26 mouse cellular contexts compared by ENCODE assay signal in the genomic region with DNA sequence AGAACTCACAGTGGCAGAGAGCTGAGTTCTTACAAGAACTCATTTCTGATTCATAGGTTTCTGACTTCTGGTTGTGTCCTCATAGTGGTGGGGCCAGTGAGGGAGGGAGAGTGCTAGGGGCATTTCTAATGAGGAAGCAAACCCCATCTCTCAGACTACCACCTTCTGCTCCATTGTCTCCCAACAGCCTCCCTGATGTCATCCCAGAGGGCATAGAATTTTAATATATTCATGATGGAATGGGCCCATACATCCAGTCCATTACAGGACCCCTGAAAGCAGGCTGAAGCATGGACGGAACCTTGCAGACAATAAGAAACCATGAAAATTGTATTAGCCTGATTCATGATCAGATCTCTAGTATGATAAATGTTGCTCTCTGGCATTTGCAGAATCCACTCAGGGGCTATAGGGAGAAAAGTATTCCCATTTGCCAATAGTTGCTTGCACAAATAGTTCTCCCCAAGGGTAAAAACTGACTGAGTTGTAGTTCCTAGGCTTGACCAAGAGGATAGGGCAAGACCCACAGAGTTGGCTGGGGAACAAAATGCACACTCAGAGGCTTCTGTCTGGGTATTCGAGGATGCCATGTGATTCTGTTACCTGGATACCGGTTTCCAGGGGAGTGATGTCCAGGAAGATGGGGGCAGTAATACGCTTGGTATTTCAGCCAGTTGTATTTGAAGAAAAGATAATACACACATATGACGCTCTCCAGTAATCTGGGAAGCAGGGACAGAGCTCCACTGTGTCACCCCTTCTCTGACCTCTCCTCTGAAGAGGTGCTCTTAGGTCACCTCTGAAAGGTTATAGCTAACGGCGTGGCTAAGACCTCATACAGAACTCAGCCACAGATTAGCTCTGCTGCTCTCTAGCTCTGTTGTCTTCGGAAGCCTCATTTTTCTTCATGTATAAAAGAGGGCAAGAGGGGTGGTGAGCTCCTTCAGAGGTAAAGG.
DNase-seq lines count a peak whose midpoint lies in the region; ATAC-seq and TF ChIP-seq lines count a peak whose summit lies in the region.
"Had no signal": no experiment of that assay in that cellular context is flagged by ENCODE, and none has a peak within 500 bp of the region (broad histone marks: within the 10 kb centered on the region; RNA-seq: fewer than 3 reads in every experiment).

No protein-coding gene starts in this region.

- peaks cover 20% of the 10 kb centered on the region for H3K4me1 ChIP-seq in forebrain, embryonic 12.5 days
- no peaks in the 10 kb centered on the region for H3K4me1 ChIP-seq in forebrain, postnatal 0 days (ENCODE audit: insufficient read depth)
- no peaks in the 10 kb centered on the region for H3K4me1 ChIP-seq in neural tube, embryonic 15.5 days
- peaks cover 22% of the 10 kb centered on the region for H3K4me1 ChIP-seq in midbrain, embryonic 12.5 days
- H3K4me1 ChIP-seq in kidney, adult 2 months (ENCODE audit: control insufficient read depth, insufficient read depth, low read length): no peaks in the 10 kb centered on the region
- H3K4me1 ChIP-seq: embryonic facial prominence, embryonic 15.5 days; kidney, embryonic 15.5 days had no signal

- no peaks in the 10 kb centered on the region for H3K27me3 ChIP-seq in forebrain, embryonic 12.5 days
- no peaks in the 10 kb centered on the region for H3K27me3 ChIP-seq in forebrain, postnatal 0 days (ENCODE audit: insufficient read depth, low read length)
- H3K27me3 ChIP-seq in neural tube, embryonic 15.5 days (replicated peaks): no peaks in the 10 kb centered on the region
- H3K27me3 ChIP-seq in midbrain, embryonic 12.5 days: no peaks in the 10 kb centered on the region
- no peaks in the 10 kb centered on the region for H3K27me3 ChIP-seq in kidney, adult 2 months (replicated peaks; ENCODE audit: control insufficient read depth, insufficient read depth, low read length)
- H3K27me3 ChIP-seq: embryonic facial prominence, embryonic 15.5 days; kidney, embryonic 15.5 days had no signal

- no peak overlapping the region for H3K27ac ChIP-seq in forebrain, embryonic 12.5 days
- no peak overlapping the region for H3K27ac ChIP-seq in forebrain, postnatal 0 days (ENCODE audit: low read depth, low read length)
- no peak overlapping the region for H3K27ac ChIP-seq in neural tube, embryonic 15.5 days (replicated peaks)
- no peak overlapping the region for H3K27ac ChIP-seq in midbrain, embryonic 12.5 days (replicated peaks)
- H3K27ac ChIP-seq in kidney, adult 2 months (ENCODE audit: insufficient read depth, low read depth, low read length): no peak overlapping the region
- H3K27ac ChIP-seq: embryonic facial prominence, embryonic 10.5 days; embryonic facial prominence, embryonic 15.5 days; kidney, embryonic 15.5 days; liver, embryonic 14.5 days; stomach, postnatal 0 days had no signal

- no peak for DNase-seq in forebrain, postnatal 0 days
- DNase-seq in neural tube, embryonic 10.5 days (ENCODE audit: extremely low spot score, low spot score): peak; percentile 11
- no peak for DNase-seq in c-Kit-positive CD71-positive TER-119-positive erythroid progenitor cells, embryonic 14.5 days (ENCODE audit: low spot score)
- no peak for DNase-seq in spleen, postnatal 10 days (ENCODE audit: low spot score in 2 of 2)
- DNase-seq in kidney, adult 2 months: no peak
- DNase-seq: adrenal gland, postnatal 14 days; cerebellum, adult 2 months; cerebellum, postnatal 14 days; gastrocnemius, postnatal 10 days; heart, postnatal 14 days; kidney, postnatal 25 days; liver; lung, adult 2 months; lung, postnatal 10 days; spleen, adult 18-20 months; thymus, adult 18-20 months; thymus, postnatal 25 days had no signal

- H3K36me3 ChIP-seq in forebrain, embryonic 12.5 days (replicated peaks): no peaks in the 10 kb centered on the region
- no peaks in the 10 kb centered on the region for H3K36me3 ChIP-seq in forebrain, postnatal 0 days (ENCODE audit: insufficient read depth)
- no peaks in the 10 kb centered on the region for H3K36me3 ChIP-seq in neural tube, embryonic 15.5 days
- no peaks in the 10 kb centered on the region for H3K36me3 ChIP-seq in midbrain, embryonic 12.5 days
- H3K36me3 ChIP-seq in kidney, adult 2 months (ENCODE audit: control insufficient read depth, insufficient read depth, low read length): no peaks in the 10 kb centered on the region
- H3K36me3 ChIP-seq: embryonic facial prominence, embryonic 10.5 days; embryonic facial prominence, embryonic 15.5 days; kidney, embryonic 15.5 days had no signal

- TF ChIP-seq POLR2A in kidney, adult 2 months (IDR thresholded peaks at IDR 0.05; ENCODE audit: low read depth, low read length): no peak

- H3K4me3 ChIP-seq in forebrain, embryonic 12.5 days (replicated peaks): no peak overlapping the region
- H3K4me3 ChIP-seq in forebrain, postnatal 0 days (ENCODE audit: low read depth, low read length): no peak overlapping the region
- H3K4me3 ChIP-seq in neural tube, embryonic 15.5 days (replicated peaks): no peak overlapping the region
- H3K4me3 ChIP-seq in midbrain, embryonic 12.5 days: no peak overlapping the region
- H3K4me3 ChIP-seq in kidney, adult 2 months (ENCODE audit: insufficient read depth, low read depth, low read length): no peak overlapping the region
- H3K4me3 ChIP-seq: embryonic facial prominence, embryonic 10.5 days; embryonic facial prominence, embryonic 15.5 days; kidney, embryonic 15.5 days had no signal

- no peak overlapping the region for H3K4me2 ChIP-seq in forebrain, embryonic 12.5 days
- no peak overlapping the region for H3K4me2 ChIP-seq in forebrain, postnatal 0 days (ENCODE audit: low read depth)
- H3K4me2 ChIP-seq in neural tube, embryonic 15.5 days: no peak overlapping the region
- no peak overlapping the region for H3K4me2 ChIP-seq in midbrain, embryonic 12.5 days (replicated peaks)
- H3K4me2 ChIP-seq: embryonic facial prominence, embryonic 15.5 days; kidney, embryonic 15.5 days had no signal

- 73% methylated on average over 8 of the region's 8 CpGs for WGBS in forebrain, embryonic 12.5 days
- 71% methylated on average over 8 of the region's 8 CpGs for WGBS in forebrain, postnatal 0 days
- whole genome bisulfite sequencing in neural tube, embryonic 15.5 days: 78% methylated on average over 8 of the region's 8 CpGs
- 63% methylated on average over 8 of the region's 8 CpGs for WGBS in midbrain, embryonic 12.5 days
- WGBS in kidney, adult 2 months: 85% methylated on average over 8 of the region's 8 CpGs

- no peak overlapping the region for H3K9ac ChIP-seq in forebrain, embryonic 12.5 days
- H3K9ac ChIP-seq in forebrain, postnatal 0 days: no peak overlapping the region
- no peak overlapping the region for H3K9ac ChIP-seq in neural tube, embryonic 15.5 days (replicated peaks)
- H3K9ac ChIP-seq in midbrain, embryonic 12.5 days (replicated peaks): no peak overlapping the region
- H3K9ac ChIP-seq: embryonic facial prominence, embryonic 15.5 days; kidney, embryonic 15.5 days; liver, embryonic 14.5 days had no signal

- no peaks in the 10 kb centered on the region for H3K9me3 ChIP-seq in forebrain, embryonic 12.5 days
- no peaks in the 10 kb centered on the region for H3K9me3 ChIP-seq in forebrain, postnatal 0 days (ENCODE audit: low read length)
- no peaks in the 10 kb centered on the region for H3K9me3 ChIP-seq in neural tube, embryonic 15.5 days (replicated peaks)
- H3K9me3 ChIP-seq in midbrain, embryonic 12.5 days: no peaks in the 10 kb centered on the region
- H3K9me3 ChIP-seq: embryonic facial prominence, embryonic 10.5 days; embryonic facial prominence, embryonic 15.5 days; kidney, embryonic 15.5 days had no signal

- ATAC-seq in forebrain, embryonic 12.5 days (ENCODE audit: low FRiP score): 0 out of 2 replicates have a peak, but pooled peaks have one; percentile 30
- ATAC-seq in forebrain, postnatal 0 days: no peak
- ATAC-seq in neural tube, embryonic 15.5 days (ENCODE audit: low FRiP score): no peak
- ATAC-seq in midbrain, embryonic 12.5 days (ENCODE audit: low FRiP score, low read depth): peak; percentile 48; the same call in 1 of the 2 replicates
- ATAC-seq: intestine, postnatal 0 days had no signal

- TF ChIP-seq CTCF in forebrain, postnatal 0 days (IDR thresholded peaks at IDR 0.05; ENCODE audit: low read depth): no peak
- no peak for TF ChIP-seq CTCF in kidney, adult 2 months (conservative IDR thresholded peaks at IDR 0.05; ENCODE audit: insufficient read depth, insufficient read length, low read depth, low read length)

Comparison
In these comparisons a context has a peak if more than half of its experiments do, and no peak if none do; other contexts are left out.
1. ATAC-seq: peak in forebrain, embryonic 12.5 days (single experiment) and midbrain, embryonic 12.5 days (single experiment); none in forebrain, postnatal 0 days (single experiment) and neural tube, embryonic 15.5 days (single experiment).